Mouse (Mus musculus) myocyte (in vitro differentiated cells): ENCODE data around the gene Cers6. TPM values are rescaled to one million over a fixed set of nuclear protein-coding genes. Genes with fewer than 3 reads are reported as not detected.

Experiments
- H3K27me3 ChIP-seq: one replicate; pipeline ENCODE4 v1.6.1; 2011; ENCODE audit not compliant: control insufficient read depth, insufficient read depth, insufficient read length
- H3K36me3 ChIP-seq: one replicate; pipeline ENCODE4 v1.6.1; 2011; ENCODE audit not compliant: control insufficient read depth, insufficient read depth
- H3K4me2 ChIP-seq: one replicate; pipeline ENCODE4 v1.6.1; 2011; ENCODE audit warnings: low read depth, control low read depth
- H3K4me3 ChIP-seq: one replicate; pipeline ENCODE4 v1.5.1; 2011; ENCODE audit warnings: mild to moderate bottlenecking, control low read depth, moderate library complexity
- H3K79me2 ChIP-seq: one replicate; pipeline ENCODE4 v1.6.1; 2011; ENCODE audit not compliant: control insufficient read depth, insufficient read depth
- H3ac ChIP-seq: one replicate; pipeline ENCODE4 v1.6.1; 2011; ENCODE audit not compliant: control insufficient read depth, insufficient read length
- CEBPB ChIP-seq: IDR thresholded peaks from 2 replicates; pipeline ENCODE4 v1.6.1; 2011; ENCODE audit warnings: mild to moderate bottlenecking, moderate library complexity; ENCODE audit not compliant: poor library complexity, insufficient read depth, severe bottlenecking
- E2F4 ChIP-seq: IDR thresholded peaks from one replicate; pipeline ENCODE4 v1.6.1; 2011; ENCODE audit warnings: mild to moderate bottlenecking, control low read depth, moderate library complexity; ENCODE audit not compliant: insufficient read depth
- MAX ChIP-seq: IDR thresholded peaks from one replicate; pipeline ENCODE4 v1.6.1; 2011; ENCODE audit warnings: low read depth, mild to moderate bottlenecking, control low read depth
- MYOD1 ChIP-seq, 3 experiments: IDR thresholded peaks; one replicate each; pipeline ENCODE4 v1.6.1; 2011; ENCODE audit warnings: control low read depth in 2 of 3, low read depth in 2 of 3, mild to moderate bottlenecking in 2 of 3, moderate library complexity in 1 of 3; ENCODE audit not compliant: insufficient read length in 2 of 3, control insufficient read depth in 1 of 3
- MYOG ChIP-seq, 3 experiments: IDR thresholded peaks; one replicate each; pipeline ENCODE4 v1.6.1; 2011; ENCODE audit warnings: control low read depth in 2 of 3, low read depth in 2 of 3, mild to moderate bottlenecking in 2 of 3; ENCODE audit not compliant: insufficient read length in 2 of 3, control insufficient read depth in 1 of 3, insufficient read depth in 1 of 3
- POLR2A ChIP-seq: IDR thresholded peaks from one replicate; pipeline ENCODE4 v1.6.1; 2011; ENCODE audit warnings: low read depth, mild to moderate bottlenecking, control low read depth, moderate library complexity; ENCODE audit not compliant: insufficient read length
- POLR2AphosphoS2 ChIP-seq: IDR thresholded peaks from one replicate; pipeline ENCODE4 v1.6.1; 2011; ENCODE audit warnings: low read depth, control low read depth; ENCODE audit not compliant: insufficient read length
- REST ChIP-seq: IDR thresholded peaks from one replicate; pipeline ENCODE4 v1.6.1; 2011; ENCODE audit warnings: mild to moderate bottlenecking, control low read depth, moderate library complexity; ENCODE audit not compliant: insufficient read depth, insufficient read length
- SRF ChIP-seq: IDR thresholded peaks from one replicate; pipeline ENCODE4 v1.6.1; 2011; ENCODE audit warnings: low read depth; ENCODE audit not compliant: control insufficient read depth, insufficient read length
- TCF12 ChIP-seq: IDR thresholded peaks from one replicate; pipeline ENCODE4 v1.6.1; 2011; ENCODE audit warnings: mild to moderate bottlenecking, control low read depth; ENCODE audit not compliant: poor library complexity, insufficient read depth, severe bottlenecking
- TCF3 ChIP-seq: IDR thresholded peaks from one replicate; pipeline ENCODE4 v1.6.1; 2011; ENCODE audit warnings: low read depth, control low read depth; ENCODE audit not compliant: insufficient read length
- USF1 ChIP-seq: IDR thresholded peaks from one replicate; pipeline ENCODE4 v1.6.1; 2011; ENCODE audit warnings: low read depth, mild to moderate bottlenecking, control low read depth, moderate library complexity
- polyA plus RNA-seq: library from polyadenylated mRNA; unstranded; fragments of >200 nt; fragmentation: generic; extraction: Trizol; gene quantifications from one replicate; pipeline ENCODE4 v1.2.1, GENCODE M21; 2012; ENCODE audit warnings: missing spikeins

The Cers6 gene
- polyA plus RNA-seq, 1 experiment: 16.5 TPM

- Histone ChIP-seq H3K36me3 (no peaks in the 10 kb centered on the region), H3K79me2 (peaks cover 80% of the 10 kb centered on the region), H3K4me2 (peak overlapping the region; percentile 79), H3ac (no peak overlapping the region), H3K4me3 (no peak overlapping the region), H3K27me3 (no peaks in the 10 kb centered on the region)
- peak in 1 of 3 experiments; percentile 23 for TF ChIP-seq MYOG (IDR thresholded peaks at IDR 0.05; ENCODE audit: control insufficient read depth in 1 of 3, insufficient read depth in 1 of 3, insufficient read length in 2 of 3, low read depth in 2 of 3)
- no peak for TF ChIP-seq USF1
- TF ChIP-seq MYOD1 (IDR thresholded peaks at IDR 0.05; ENCODE audit: control insufficient read depth in 1 of 3, insufficient read length in 2 of 3, low read depth in 2 of 3): peak in 2 of 3 experiments; percentile 17 to 55
Measured at GRCm38 (mm10) chr2:68907721-68908463, 46.7 kb downstream of the Cers6 start.

DNA sequence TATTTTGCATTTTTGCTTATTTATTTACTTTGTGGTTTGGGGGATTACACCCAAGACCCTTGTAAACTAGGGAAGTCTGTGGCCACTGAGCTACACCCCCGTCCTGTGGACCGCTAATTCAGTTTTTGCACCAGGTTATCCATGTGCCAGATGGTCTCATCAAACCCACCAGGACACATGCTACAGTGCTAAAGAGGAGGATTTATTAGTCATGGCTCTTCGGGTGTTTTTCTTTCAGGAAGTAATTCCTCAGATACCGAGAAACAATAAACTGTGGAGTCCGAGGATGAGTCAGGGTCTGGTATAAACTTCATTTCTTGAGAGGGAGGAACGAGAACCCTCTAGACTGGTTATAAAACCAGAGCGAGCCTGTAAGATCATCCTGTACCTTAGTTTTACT lies 49.5 kb downstream of the Cers6 start:
- H3ac ChIP-seq: no peak overlapping the region
- no peak overlapping the region for H3K4me3 ChIP-seq
- no peaks in the 10 kb centered on the region for H3K27me3 ChIP-seq
- no peaks in the 10 kb centered on the region for H3K36me3 ChIP-seq
- TF ChIP-seq TCF12 (no peak), MYOG (IDR thresholded peaks at IDR 0.05; ENCODE audit: control insufficient read depth in 1 of 3, insufficient read depth in 1 of 3, insufficient read length in 2 of 3, low read depth in 2 of 3) (no peak), SRF (no peak), POLR2AphosphoS2 (no peak), POLR2A (no peak), E2F4 (no peak), MYOD1 (IDR thresholded peaks at IDR 0.05; ENCODE audit: control insufficient read depth in 1 of 3, insufficient read length in 2 of 3, low read depth in 2 of 3) (peak in 2 of 3 experiments; percentile 13 to 16)
- H3K4me2 ChIP-seq: peak overlapping the region; percentile 67
- peaks cover 68% of the 10 kb centered on the region for H3K79me2 ChIP-seq

DNA sequence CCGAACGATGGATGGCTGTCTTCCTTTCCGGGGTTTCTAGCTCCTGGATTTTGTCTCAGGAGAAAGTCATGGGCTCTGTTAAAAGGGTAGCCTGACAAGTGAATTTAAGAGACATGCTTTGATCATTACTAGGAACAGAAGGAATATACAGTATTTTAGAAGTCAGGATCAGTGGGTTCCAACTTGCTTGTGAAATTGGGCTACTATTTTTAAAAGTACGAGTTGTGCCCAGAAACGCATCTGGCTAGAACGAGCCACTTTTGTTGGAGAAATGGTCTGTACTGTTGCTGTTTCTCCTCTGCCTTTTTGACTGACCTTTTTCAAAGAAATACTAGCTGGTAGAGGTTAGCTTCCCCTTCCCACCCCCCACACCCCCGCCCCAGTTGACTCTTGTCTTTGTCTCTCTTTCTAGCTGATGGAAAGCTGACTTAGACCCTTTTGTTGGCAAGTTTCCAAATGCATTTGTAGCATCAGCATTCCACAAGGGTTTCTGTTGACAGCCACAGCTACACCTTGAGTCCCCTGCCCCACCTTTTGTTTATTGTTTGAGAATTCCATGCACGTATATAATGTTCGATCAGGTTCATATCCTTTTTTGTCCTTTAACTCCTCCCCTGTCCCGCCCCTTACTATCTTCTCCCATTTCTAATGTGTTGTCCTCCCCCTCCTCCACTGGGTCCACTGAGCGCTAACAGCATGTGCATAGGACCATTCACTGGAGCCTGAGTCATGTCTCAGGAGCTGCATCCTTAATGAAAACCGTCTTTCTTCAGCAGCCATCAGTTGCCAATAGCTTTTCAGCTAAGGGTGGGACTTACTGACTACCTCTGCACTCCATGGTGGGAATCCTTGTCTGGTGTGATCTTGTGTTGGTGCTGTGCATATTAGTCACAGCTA lies 50.6 kb downstream of the Cers6 start:
- Histone ChIP-seq H3ac (no peak overlapping the region), H3K27me3 (no peaks in the 10 kb centered on the region), H3K4me3 (no peak overlapping the region), H3K36me3 (no peaks in the 10 kb centered on the region), H3K4me2 (peak overlapping the region; percentile 67), H3K79me2 (peaks cover 72% of the 10 kb centered on the region)
- TF ChIP-seq CEBPB: no peak
- TF ChIP-seq POLR2A: no peak
- no peak for TF ChIP-seq TCF3
- no peak for TF ChIP-seq SRF
- TF ChIP-seq MYOG (IDR thresholded peaks at IDR 0.05; ENCODE audit: control insufficient read depth in 1 of 3, insufficient read depth in 1 of 3, insufficient read length in 2 of 3, low read depth in 2 of 3): no peak
- no peak for TF ChIP-seq USF1
- no peak for TF ChIP-seq E2F4
- TF ChIP-seq TCF12: no peak
- no peak for TF ChIP-seq MAX
- TF ChIP-seq POLR2AphosphoS2: no peak
- no peak for TF ChIP-seq MYOD1 (IDR thresholded peaks at IDR 0.05; ENCODE audit: control insufficient read depth in 1 of 3, insufficient read length in 2 of 3, low read depth in 2 of 3)
- TF ChIP-seq REST: no peak

GRCm38 (mm10) chr2:68915742-68916141 lies 54.5 kb downstream of the Cers6 start:
- H3K4me3 ChIP-seq: no peak overlapping the region
- no peaks in the 10 kb centered on the region for H3K27me3 ChIP-seq
- H3K79me2 ChIP-seq: peaks cover 50% of the 10 kb centered on the region
- no peaks in the 10 kb centered on the region for H3K36me3 ChIP-seq
- peak; percentile 43 for TF ChIP-seq SRF
- TF ChIP-seq REST: no peak
- no peak overlapping the region for H3ac ChIP-seq
- no peak overlapping the region for H3K4me2 ChIP-seq

DNA sequence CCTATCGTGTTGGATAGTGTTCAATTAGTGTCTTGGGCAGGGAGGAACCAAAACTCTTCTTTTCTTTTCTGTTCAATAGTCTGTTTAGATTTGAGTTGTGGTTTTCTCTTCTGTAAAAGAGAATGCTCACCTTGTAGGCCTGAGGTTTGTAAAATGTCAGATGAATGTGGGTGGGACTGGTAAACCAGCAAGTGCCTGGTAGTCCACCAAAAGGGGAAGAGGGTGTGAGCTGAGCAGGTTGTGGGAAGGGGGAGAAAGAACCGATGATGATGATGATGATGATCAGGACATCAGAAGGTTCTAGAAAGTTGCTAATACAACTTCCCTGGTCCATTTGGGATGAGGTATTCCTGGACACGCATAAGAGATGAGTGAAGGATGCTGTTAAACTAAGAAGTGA lies 55.1 kb downstream of the Cers6 start:
- H3ac ChIP-seq: no peak overlapping the region
- TF ChIP-seq POLR2AphosphoS2: no peak
- TF ChIP-seq MYOG (IDR thresholded peaks at IDR 0.05; ENCODE audit: control insufficient read depth in 1 of 3, insufficient read depth in 1 of 3, insufficient read length in 2 of 3, low read depth in 2 of 3): no peak
- TF ChIP-seq POLR2A: no peak
- TF ChIP-seq TCF12: no peak
- no peak for TF ChIP-seq REST
- no peak for TF ChIP-seq CEBPB
- no peak for TF ChIP-seq MAX
- no peaks in the 10 kb centered on the region for H3K36me3 ChIP-seq
- H3K27me3 ChIP-seq: no peaks in the 10 kb centered on the region
- no peak overlapping the region for H3K4me2 ChIP-seq
- peaks cover 46% of the 10 kb centered on the region for H3K79me2 ChIP-seq
- no peak overlapping the region for H3K4me3 ChIP-seq
